Mouse (Mus musculus) limb, embryonic 15.5 days (tissue): Measurements from ENCODE around the gene Mettl8. TPM values are rescaled to one million over a fixed set of nuclear protein-coding genes. Genes with fewer than 3 reads are reported as not detected.

Source experiments
- ATAC-seq: fragments of 200-750 bp; cut with Nextera tagmentation; 2 replicates; pipeline ENCODE4 v1.8.0; 2017; ENCODE audit warnings: low read depth, moderate TSS enrichment; ENCODE audit not compliant: insufficient number of reproducible peaks, low FRiP score, low TSS enrichment
- H3K27ac ChIP-seq: fragments of 300-500 bp; sonication (generic); 2 replicates; pipeline ENCODE4 v1.5.1; 2015; ENCODE audit warnings: moderate library complexity, mild to moderate bottlenecking, inconsistent platforms
- H3K27me3 ChIP-seq: fragments of 300-500 bp; sonication (generic); 2 replicates; pipeline ENCODE4 v1.6.1; 2015; ENCODE audit warnings: inconsistent platforms
- H3K36me3 ChIP-seq: fragments of 300-500 bp; sonication (generic); 2 replicates; pipeline ENCODE4 v1.6.1; 2015; ENCODE audit warnings: inconsistent platforms
- H3K4me1 ChIP-seq: fragments of 300-500 bp; sonication (generic); 2 replicates; pipeline ENCODE4 v1.6.1; 2015; ENCODE audit warnings: inconsistent platforms
- H3K4me2 ChIP-seq: fragments of 300-500 bp; sonication (generic); 2 replicates; pipeline ENCODE4 v1.6.1; 2015; ENCODE audit warnings: mild to moderate bottlenecking, inconsistent platforms
- H3K4me3 ChIP-seq: fragments of 300-500 bp; sonication (generic); 2 replicates; pipeline ENCODE4 v1.5.1; 2015; ENCODE audit warnings: mild to moderate bottlenecking, inconsistent platforms
- H3K9ac ChIP-seq: fragments of 300-500 bp; sonication (generic); 2 replicates; pipeline ENCODE4 v1.6.1; 2015; ENCODE audit warnings: inconsistent platforms
- H3K9me3 ChIP-seq: fragments of 300-500 bp; sonication (generic); 2 replicates; pipeline ENCODE4 v1.6.1; 2016; ENCODE audit warnings: inconsistent platforms
- WGBS: fragments of 180-500 bp; shearing (Covaris S2); methylation state at CpG from one replicate; pipeline ENCODE4 v1.1.7; 2015; 5-methylcytosine and 5-hydroxymethylcytosine counted together
- polyA plus RNA-seq: library from polyadenylated mRNA; unstranded; fragments of >200 nt; fragmentation: Nextera tagmentation; extraction: Ambion mirVana; gene quantifications from 2 replicates; pipeline ENCODE4 v1.2.1, GENCODE M21; 2015

Gene Mettl8
- polyA plus RNA-seq, 1 experiment from 2014 or later: 13.1 TPM

GRCm38 (mm10) chr2:71031973-71032794 is 23.2 kb downstream of the Mettl8 start:
- Histone ChIP-seq H3K36me3 (no peaks in the 10 kb centered on the region), H3K4me1 (peaks cover 11% of the 10 kb centered on the region; the same call in 1 of the 2 replicates), H3K4me3 (no peak overlapping the region), H3K4me2 (no peak overlapping the region), H3K9ac (no peak overlapping the region), H3K27ac (no peak overlapping the region), H3K27me3 (no peaks in the 10 kb centered on the region), H3K9me3 (no peaks in the 10 kb centered on the region)
- ATAC-seq: no peak
- 58% methylated on average over 18 of the region's 18 CpGs for WGBS

DNA sequence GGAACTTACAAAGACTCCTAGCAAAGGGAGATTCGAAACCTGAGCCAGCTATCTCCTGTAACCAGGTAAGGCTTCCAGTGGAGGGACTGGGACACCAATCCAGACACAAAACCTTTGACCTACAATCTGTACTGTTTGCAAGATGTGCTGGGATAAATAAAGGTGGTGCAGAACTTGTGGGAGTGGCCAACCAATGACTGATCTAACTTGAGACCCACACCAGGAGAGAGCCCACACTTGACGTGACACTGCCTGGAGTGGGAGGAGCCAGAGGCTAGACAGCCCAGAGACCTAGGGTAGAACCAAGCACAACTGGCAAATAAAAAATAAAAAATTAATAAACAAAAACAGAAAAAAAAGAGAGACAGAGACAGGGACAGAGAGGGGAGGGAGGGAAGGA is 24.7 kb downstream of the Mettl8 start:
- Histone ChIP-seq H3K4me3 (no peak overlapping the region), H3K9ac (no peak overlapping the region), H3K27ac (no peak overlapping the region), H3K9me3 (no peaks in the 10 kb centered on the region), H3K36me3 (no peaks in the 10 kb centered on the region), H3K27me3 (no peaks in the 10 kb centered on the region), H3K4me2 (no peak overlapping the region), H3K4me1 (peaks cover 20% of the 10 kb centered on the region; the same call in 1 of the 2 replicates)
- no peak for ATAC-seq
- 79% methylated on average over 2 of the region's 2 CpGs for WGBS

GRCm38 (mm10) chr2:71027631-71028030 is 27.8 kb downstream of the Mettl8 start:
- 97% methylated on average over 9 of the region's 9 CpGs for WGBS
- H3K27me3 ChIP-seq: no peaks in the 10 kb centered on the region
- H3K36me3 ChIP-seq: no peaks in the 10 kb centered on the region
- no peak overlapping the region for H3K27ac ChIP-seq
- no peak overlapping the region for H3K4me3 ChIP-seq
- H3K9me3 ChIP-seq: no peaks in the 10 kb centered on the region
- no peak overlapping the region for H3K4me2 ChIP-seq
- no peak for ATAC-seq
- peaks cover 21% of the 10 kb centered on the region; the same call in 1 of the 2 replicates for H3K4me1 ChIP-seq
- no peak overlapping the region for H3K9ac ChIP-seq

- no peaks in the 10 kb centered on the region for H3K36me3 ChIP-seq
- no peak overlapping the region for H3K4me2 ChIP-seq
- 49% methylated on average over 5 of the region's 5 CpGs for WGBS
- H3K9me3 ChIP-seq: no peaks in the 10 kb centered on the region
- H3K9ac ChIP-seq: no peak overlapping the region
- no peak for ATAC-seq
- no peak overlapping the region for H3K27ac ChIP-seq
- no peak overlapping the region for H3K4me3 ChIP-seq
- no peaks in the 10 kb centered on the region for H3K27me3 ChIP-seq
- H3K4me1 ChIP-seq: peaks cover 13% of the 10 kb centered on the region; the same call in 1 of the 2 replicates
Measured at GRCm38 (mm10) chr2:71026787-71027186, 28.6 kb downstream of the Mettl8 start.

DNA sequence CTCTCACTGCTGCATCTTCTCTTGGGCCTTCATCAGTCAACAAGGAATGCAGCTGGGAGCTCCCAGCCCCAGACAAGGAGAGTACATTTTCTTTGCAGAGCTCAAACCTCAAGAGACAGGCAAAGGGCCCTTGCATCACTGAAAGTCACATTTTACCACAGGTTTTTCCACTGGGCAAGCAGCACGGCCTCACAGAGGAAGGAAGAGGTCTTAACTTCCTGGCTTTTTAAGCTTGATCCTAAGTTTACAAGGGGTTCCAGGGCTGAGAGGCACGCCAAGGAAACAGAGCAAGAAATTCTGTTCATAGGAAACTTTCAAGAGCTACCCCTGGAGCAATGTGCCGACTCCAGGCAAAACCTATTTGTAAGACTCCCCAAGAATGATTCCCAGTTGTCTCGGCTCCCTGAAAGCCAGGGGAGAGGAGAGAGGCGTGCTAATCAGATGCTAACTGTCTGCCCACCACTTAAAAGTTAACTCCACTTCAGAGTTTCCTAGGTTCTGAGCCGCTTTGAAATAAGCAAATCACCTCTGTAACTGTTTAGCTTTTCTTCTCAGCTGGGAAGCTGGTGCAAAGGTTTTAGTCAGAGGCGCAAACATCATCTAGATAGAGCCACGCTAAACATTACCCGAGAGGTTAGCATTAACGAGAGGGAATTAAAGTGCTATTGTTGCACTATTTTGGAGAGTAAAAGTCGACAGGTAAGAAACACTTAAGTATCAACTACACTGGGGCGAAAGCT is 29.6 kb downstream of the Mettl8 start:
- Histone ChIP-seq H3K36me3 (no peaks in the 10 kb centered on the region), H3K4me1 (peaks cover 12% of the 10 kb centered on the region; the same call in 1 of the 2 replicates), H3K9me3 (no peaks in the 10 kb centered on the region), H3K27me3 (no peaks in the 10 kb centered on the region), H3K4me3 (no peak overlapping the region), H3K4me2 (no peak overlapping the region), H3K9ac (no peak overlapping the region), H3K27ac (no peak overlapping the region)
- 25% methylated on average over 12 of the region's 12 CpGs for WGBS
- no peak for ATAC-seq

- WGBS: 87% methylated on average over 6 of the region's 6 CpGs
- no peak overlapping the region for H3K4me2 ChIP-seq
- no peaks in the 10 kb centered on the region for H3K27me3 ChIP-seq
- ATAC-seq: no peak
- H3K36me3 ChIP-seq: no peaks in the 10 kb centered on the region
- H3K4me1 ChIP-seq: peaks cover 12% of the 10 kb centered on the region; the same call in 1 of the 2 replicates
- H3K9ac ChIP-seq: no peak overlapping the region
- H3K27ac ChIP-seq: no peak overlapping the region
- no peak overlapping the region for H3K4me3 ChIP-seq
- no peaks in the 10 kb centered on the region for H3K9me3 ChIP-seq
Measured at GRCm38 (mm10) chr2:71023986-71024385, 31.4 kb downstream of the Mettl8 start.

DNA sequence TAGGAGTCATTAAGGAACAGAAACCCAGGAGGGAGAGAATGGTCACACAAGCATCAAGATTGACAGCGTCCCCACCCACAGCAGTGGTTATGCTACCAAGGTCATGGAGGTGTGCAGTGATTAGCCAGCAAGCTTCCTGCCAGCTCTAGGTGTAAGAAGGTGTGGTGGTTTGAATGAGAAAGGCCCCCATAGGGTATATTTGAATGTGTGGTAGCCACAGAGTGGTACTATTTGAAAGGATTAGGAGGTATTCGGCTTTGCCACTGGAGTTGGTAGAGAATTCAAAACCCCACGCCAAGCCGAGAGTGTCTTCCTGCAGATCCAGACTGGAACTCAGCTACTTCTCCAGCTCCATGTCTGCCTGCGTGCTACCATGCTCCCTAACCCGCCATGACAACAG is 32.4 kb downstream of the Mettl8 start:
- no peaks in the 10 kb centered on the region for H3K36me3 ChIP-seq
- H3K9me3 ChIP-seq: no peaks in the 10 kb centered on the region
- H3K4me1 ChIP-seq: peaks cover 12% of the 10 kb centered on the region; the same call in 1 of the 2 replicates
- no peak overlapping the region for H3K4me2 ChIP-seq
- no peak overlapping the region for H3K4me3 ChIP-seq
- no peak overlapping the region for H3K27ac ChIP-seq
- H3K9ac ChIP-seq: no peak overlapping the region
- no peaks in the 10 kb centered on the region for H3K27me3 ChIP-seq
- WGBS: 91% methylated on average over 6 of the region's 6 CpGs
- no peak for ATAC-seq

DNA sequence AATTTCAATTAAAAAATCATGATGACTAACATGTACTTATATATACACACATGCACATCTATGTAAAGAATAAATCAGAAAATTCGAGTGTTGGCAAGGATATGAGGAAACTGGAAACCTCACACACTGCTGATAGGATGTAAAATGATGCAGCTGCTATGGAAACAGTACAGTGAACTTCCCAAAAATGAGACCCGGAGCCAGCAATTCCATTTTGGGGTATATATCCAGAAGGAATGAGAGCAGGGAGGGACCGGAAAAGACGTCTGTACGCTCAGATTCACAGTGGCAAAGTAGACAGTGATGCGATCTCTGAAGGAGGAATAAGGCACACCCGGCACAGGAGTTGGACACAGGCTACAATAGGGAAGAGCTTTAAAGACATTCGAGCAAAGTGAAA is 34.7 kb downstream of the Mettl8 start:
- no peak for ATAC-seq
- H3K27ac ChIP-seq: no peak overlapping the region
- 79% methylated on average over 8 of the region's 8 CpGs for WGBS
- no peak overlapping the region for H3K9ac ChIP-seq
- no peak overlapping the region for H3K4me3 ChIP-seq
- H3K4me2 ChIP-seq: no peak overlapping the region
- H3K4me1 ChIP-seq: peaks cover 3% of the 10 kb centered on the region; the same call in 1 of the 2 replicates
- no peaks in the 10 kb centered on the region for H3K9me3 ChIP-seq
- H3K27me3 ChIP-seq: no peaks in the 10 kb centered on the region
- no peaks in the 10 kb centered on the region for H3K36me3 ChIP-seq

DNA sequence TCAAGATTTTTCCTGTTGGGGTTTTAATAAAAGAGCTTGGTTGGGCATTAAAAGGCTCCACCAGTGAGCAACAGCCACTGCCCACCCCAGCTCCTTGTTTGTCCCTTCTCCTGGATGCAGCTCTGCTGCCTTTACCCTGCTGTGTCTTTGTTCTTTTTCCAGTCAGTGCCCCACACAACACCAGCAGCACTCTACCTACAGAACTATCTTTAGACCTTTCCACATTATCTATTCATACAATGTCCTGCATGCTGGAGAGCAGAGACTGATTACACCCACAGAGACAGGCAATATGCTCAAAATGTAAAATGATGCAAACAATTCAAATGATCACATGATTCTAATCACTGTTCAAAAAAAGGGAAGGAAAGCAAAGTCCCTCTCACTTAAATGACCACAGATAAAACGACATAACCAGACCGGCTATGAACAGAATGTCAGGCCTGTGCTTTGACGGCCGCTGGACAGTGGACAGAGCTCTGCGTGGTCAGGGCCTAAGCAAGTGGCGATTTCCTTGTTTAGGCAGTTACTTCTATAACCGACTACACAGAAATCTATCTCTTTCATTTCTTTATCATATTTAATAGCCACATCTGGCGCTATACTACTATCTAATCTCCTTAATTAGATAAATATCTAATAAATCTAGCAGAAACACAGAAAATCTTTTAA is 35.5 kb downstream of the Mettl8 start:
- H3K4me1 ChIP-seq: no peaks in the 10 kb centered on the region
- 84% methylated on average over 8 of the region's 8 CpGs for WGBS
- no peak for ATAC-seq

DNA sequence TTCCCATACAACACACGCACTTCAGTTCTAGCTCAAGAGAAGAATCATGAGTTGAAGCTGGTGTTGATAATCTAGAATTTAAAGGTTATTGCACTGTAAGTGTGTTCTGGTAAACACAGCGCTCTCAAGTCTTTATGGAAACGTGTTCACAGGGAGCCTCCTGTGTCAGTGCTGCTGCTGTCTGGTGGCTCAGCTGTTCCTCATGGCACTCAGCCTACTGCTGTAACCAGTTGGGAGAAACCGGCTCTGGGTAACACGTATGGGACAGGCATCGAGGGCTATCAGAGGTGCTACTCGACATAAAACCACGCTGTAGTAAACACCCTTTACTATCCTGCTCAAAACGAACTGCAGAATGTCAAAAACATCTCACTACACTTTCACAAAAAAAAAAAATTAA is 36.1 kb downstream of the Mettl8 start:
- 50% methylated on average over 9 of the region's 9 CpGs for WGBS
- no peaks in the 10 kb centered on the region for H3K36me3 ChIP-seq
- H3K9ac ChIP-seq: no peak overlapping the region
- ATAC-seq: no peak
- no peaks in the 10 kb centered on the region for H3K4me1 ChIP-seq
- H3K9me3 ChIP-seq: no peaks in the 10 kb centered on the region
- no peak overlapping the region for H3K4me2 ChIP-seq
- no peak overlapping the region for H3K4me3 ChIP-seq
- H3K27ac ChIP-seq: no peak overlapping the region
- H3K27me3 ChIP-seq: no peaks in the 10 kb centered on the region

More for the DNA sequence above, 35.5 kb downstream of the Mettl8 start:
- Histone ChIP-seq H3K27me3 (no peaks in the 10 kb centered on the region), H3K36me3 (no peaks in the 10 kb centered on the region), H3K4me3 (no peak overlapping the region), H3K9ac (no peak overlapping the region), H3K9me3 (no peaks in the 10 kb centered on the region), H3K27ac (no peak overlapping the region), H3K4me2 (no peak overlapping the region)

- Histone ChIP-seq H3K4me1 (no peaks in the 10 kb centered on the region), H3K27ac (no peak overlapping the region), H3K4me2 (no peak overlapping the region), H3K36me3 (no peaks in the 10 kb centered on the region), H3K9me3 (no peaks in the 10 kb centered on the region), H3K27me3 (no peaks in the 10 kb centered on the region), H3K4me3 (no peak overlapping the region), H3K9ac (no peak overlapping the region)
- no peak for ATAC-seq
- WGBS: 90% methylated on average over 7 of the region's 7 CpGs
Measured at GRCm38 (mm10) chr2:71013521-71013920, 41.9 kb downstream of the Mettl8 start.

GRCm38 (mm10) chr2:71011816-71012215 is 43.6 kb downstream of the Mettl8 start:
- Histone ChIP-seq H3K4me3 (no peak overlapping the region), H3K4me1 (no peaks in the 10 kb centered on the region), H3K4me2 (no peak overlapping the region), H3K27ac (no peak overlapping the region), H3K36me3 (no peaks in the 10 kb centered on the region), H3K27me3 (no peaks in the 10 kb centered on the region), H3K9me3 (no peaks in the 10 kb centered on the region), H3K9ac (no peak overlapping the region)
- no peak for ATAC-seq
- WGBS: 92% methylated on average over 1 of the region's 1 CpGs
